Mouse (Mus musculus) layer of hippocampus, postnatal 14 days (tissue): Measurements from ENCODE around the gene Abcb1b. TPM values are rescaled to one million over a fixed set of nuclear protein-coding genes. Genes with fewer than 3 reads are reported as not detected.

Experiments used
- total RNA-seq, 2 experiments: library from RNA; stranded (reverse); gene quantifications; 2 replicates each; pipeline ENCODE4 v1.2.3; 2021

Abcb1b gene
- total RNA-seq, 2 experiments from 2014 or later = 2.9 to 5.4 TPM

Other genes starting within 250 kb of the Abcb1b start
- 10 to 100 TPM; 32.5 to 33.1 TPM for gene Rundc3b, start 175.2 kb upstream of the Abcb1b start, total RNA-seq
- gene Abcb1a, start 138.1 kb upstream of the Abcb1b start, total RNA-seq = 10 to 100 TPM; 17.3 to 18.1 TPM
- 1 to 10 TPM; 4.2 to 5.5 TPM for gene Abcb4, start 95.6 kb downstream of the Abcb1b start, total RNA-seq
- gene Crot, start 199.2 kb downstream of the Abcb1b start, total RNA-seq = 10 to 100 TPM; 25.0 to 29.1 TPM